Mouse (Mus musculus): ENCODE measurements around the gene Olfr559.

Olfr559 gene

GRCm38 (mm10) chr7:102727391-102727790 lies at the start of gene Olfr559:
TSS of gene Olfr559 (minus strand) at chr7:102727491.
- in situ Hi-C loops (cut with MboI; ENCODE audit: low pct_unique_long_range_greater_than_20kb in 1 of 2, low sequenced_read_pairs in 2 of 2, unreplicated experiment in 1 of 2) = no loop called here

- in situ Hi-C loops (cut with MboI; ENCODE audit: low pct_unique_long_range_greater_than_20kb in 1 of 2, low sequenced_read_pairs in 2 of 2, unreplicated experiment in 1 of 2) = no loop called here
These were observed 43.6 kb upstream of the Olfr559 start, which contains the start of gene Olfr561 for GRCm38 (mm10) chr7:102770921-102771320. TSS of gene Olfr561 (plus strand) at chr7:102771221.

- in situ Hi-C loops (cut with MboI; ENCODE audit: low pct_unique_long_range_greater_than_20kb in 1 of 2, low sequenced_read_pairs in 2 of 2, unreplicated experiment in 1 of 2) = no loop called here
These were observed 32.0 kb upstream of the Olfr559 start, which contains the start of the genes Olfr560 and Olfr78 for GRCm38 (mm10) chr7:102759266-102759665. TSS of gene Olfr560 (minus strand) at chr7:102759366. TSS of gene Olfr78 (minus strand) at chr7:102759471.

GRCm38 (mm10) chr7:102752086-102752485 lies 24.8 kb upstream of the Olfr559 start:
- in situ Hi-C loops (cut with MboI; ENCODE audit: low pct_unique_long_range_greater_than_20kb in 1 of 2, low sequenced_read_pairs in 2 of 2, unreplicated experiment in 1 of 2) = no loop called here

GRCm38 (mm10) chr7:102737705-102738104 lies 10.4 kb upstream of the Olfr559 start:
- in situ Hi-C loops (cut with MboI; ENCODE audit: low pct_unique_long_range_greater_than_20kb in 1 of 2, low sequenced_read_pairs in 2 of 2, unreplicated experiment in 1 of 2) = no loop called here

- in situ Hi-C loops (cut with MboI; ENCODE audit: low pct_unique_long_range_greater_than_20kb in 1 of 2, low sequenced_read_pairs in 2 of 2, unreplicated experiment in 1 of 2) = no loop called here
These were observed 6.5 kb upstream of the Olfr559 start for GRCm38 (mm10) chr7:102733793-102734192.

GRCm38 (mm10) chr7:102718970-102719369 lies 8.3 kb downstream of the Olfr559 start, which contains the start of gene Olfr33:
TSS of gene Olfr33 (minus strand) at chr7:102719070.
- in situ Hi-C loops (cut with MboI; ENCODE audit: low pct_unique_long_range_greater_than_20kb in 1 of 2, low sequenced_read_pairs in 2 of 2, unreplicated experiment in 1 of 2) = no loop called here

- in situ Hi-C loops (cut with MboI; ENCODE audit: low pct_unique_long_range_greater_than_20kb in 1 of 2, low sequenced_read_pairs in 2 of 2, unreplicated experiment in 1 of 2) = no loop called here
These were observed 25.4 kb downstream of the Olfr559 start, which contains the start of gene Olfr558 for GRCm38 (mm10) chr7:102701915-102702314. TSS of gene Olfr558 (plus strand) at chr7:102702215.

GRCm38 (mm10) chr7:102698461-102698860 lies 28.8 kb downstream of the Olfr559 start:
- in situ Hi-C loops (cut with MboI; ENCODE audit: low pct_unique_long_range_greater_than_20kb in 1 of 2, low sequenced_read_pairs in 2 of 2, unreplicated experiment in 1 of 2) = loop anchor here (10.0 to 25.0 kb wide), 2 partner anchors 186 to 216 kb away; partner anchors contain the start of gene Olfr571 (in 1 of the 2)

- in situ Hi-C loops (cut with MboI; ENCODE audit: low pct_unique_long_range_greater_than_20kb in 1 of 2, low sequenced_read_pairs in 2 of 2, unreplicated experiment in 1 of 2) = loop anchor here (10.0 to 25.0 kb wide), 2 partner anchors 183 to 219 kb away; partner anchors contain the start of gene Olfr571 (in 1 of the 2)
These were observed 31.7 kb downstream of the Olfr559 start, which contains the start of gene Olfr557 for GRCm38 (mm10) chr7:102695358-102696125. TSS of gene Olfr557 (plus strand) at chr7:102695910.

GRCm38 (mm10) chr7:102686944-102687501 lies 40.3 kb downstream of the Olfr559 start, which contains the start of gene Trim68:
TSS of gene Trim68 (minus strand) at chr7:102687327.
- in situ Hi-C loops (cut with MboI; ENCODE audit: low pct_unique_long_range_greater_than_20kb in 1 of 2, low sequenced_read_pairs in 2 of 2, unreplicated experiment in 1 of 2) = loop anchor here (10.0 to 25.0 kb wide), 2 partner anchors 175 to 182 kb away; no protein-coding TSS in a partner anchor

GRCm38 (mm10) chr7:102681916-102682315 lies 45.4 kb downstream of the Olfr559 start:
- in situ Hi-C loops (cut with MboI; ENCODE audit: low pct_unique_long_range_greater_than_20kb in 1 of 2, low sequenced_read_pairs in 2 of 2, unreplicated experiment in 1 of 2) = loop anchor here (10.0 to 25.0 kb wide), 2 partner anchors 170 to 177 kb away; no protein-coding TSS in a partner anchor

GRCm38 (mm10) chr7:102676225-102676624 lies 51.1 kb downstream of the Olfr559 start:
- in situ Hi-C loops (cut with MboI; ENCODE audit: low pct_unique_long_range_greater_than_20kb in 1 of 2, low sequenced_read_pairs in 2 of 2, unreplicated experiment in 1 of 2) = loop anchor here in 1 of 2 experiments (25.0 kb wide), 1 partner anchor 164 kb away; no protein-coding TSS in a partner anchor

Data from mouse embryonic stem cell (cell line).